Mouse (Mus musculus): ENCODE measurements around the gene Tle6. TPM values are rescaled to one million over a fixed set of nuclear protein-coding genes. Genes with fewer than 3 reads are reported as not detected.

Gene Tle6
- polyA plus RNA-seq, 1 experiment from 2014 or later: 21.0 TPM

DNA sequence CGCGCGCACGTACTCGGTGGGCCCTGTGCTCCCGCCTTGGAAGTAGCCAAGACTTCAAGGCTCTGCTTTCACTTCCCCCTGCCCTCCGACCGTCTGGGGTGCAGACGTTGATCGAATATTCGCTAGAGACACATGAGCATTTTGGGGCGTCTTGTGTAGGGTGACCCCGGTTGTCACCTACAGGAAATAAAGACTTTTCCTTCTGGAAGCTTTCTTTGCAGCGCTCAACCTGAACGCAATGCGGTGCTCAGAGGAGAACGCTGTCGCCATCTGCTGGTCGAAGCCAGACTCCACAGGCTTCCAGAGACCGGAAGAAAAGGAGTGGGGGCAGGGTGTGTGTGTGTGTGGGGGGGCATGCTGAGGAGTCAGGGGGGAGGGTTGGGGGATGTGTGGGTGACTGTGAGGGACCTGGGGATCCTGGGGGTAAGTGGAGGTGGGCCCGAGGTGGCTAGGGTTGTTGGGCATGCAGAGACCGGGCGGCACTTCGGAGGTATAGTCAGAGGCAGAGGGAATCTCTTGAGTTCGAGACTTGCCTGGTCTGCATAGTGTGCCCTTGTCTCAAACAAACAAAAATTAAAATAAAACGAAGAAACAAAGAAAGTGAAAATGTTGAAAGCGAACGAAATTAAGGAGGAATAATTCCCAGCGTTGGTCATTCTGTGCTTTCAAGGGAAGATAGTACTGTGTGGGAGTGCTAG, 4.2 kb upstream of the Tle6 start:
- peak overlapping the region; percentile 66 for H3K9ac ChIP-seq (ENCODE audit: low read depth, low read length)
- H3K4me1 ChIP-seq (ENCODE audit: control insufficient read depth, insufficient read depth, low read length): peaks cover 29% of the 10 kb centered on the region
- peak; percentile 47 for ATAC-seq

DNA sequence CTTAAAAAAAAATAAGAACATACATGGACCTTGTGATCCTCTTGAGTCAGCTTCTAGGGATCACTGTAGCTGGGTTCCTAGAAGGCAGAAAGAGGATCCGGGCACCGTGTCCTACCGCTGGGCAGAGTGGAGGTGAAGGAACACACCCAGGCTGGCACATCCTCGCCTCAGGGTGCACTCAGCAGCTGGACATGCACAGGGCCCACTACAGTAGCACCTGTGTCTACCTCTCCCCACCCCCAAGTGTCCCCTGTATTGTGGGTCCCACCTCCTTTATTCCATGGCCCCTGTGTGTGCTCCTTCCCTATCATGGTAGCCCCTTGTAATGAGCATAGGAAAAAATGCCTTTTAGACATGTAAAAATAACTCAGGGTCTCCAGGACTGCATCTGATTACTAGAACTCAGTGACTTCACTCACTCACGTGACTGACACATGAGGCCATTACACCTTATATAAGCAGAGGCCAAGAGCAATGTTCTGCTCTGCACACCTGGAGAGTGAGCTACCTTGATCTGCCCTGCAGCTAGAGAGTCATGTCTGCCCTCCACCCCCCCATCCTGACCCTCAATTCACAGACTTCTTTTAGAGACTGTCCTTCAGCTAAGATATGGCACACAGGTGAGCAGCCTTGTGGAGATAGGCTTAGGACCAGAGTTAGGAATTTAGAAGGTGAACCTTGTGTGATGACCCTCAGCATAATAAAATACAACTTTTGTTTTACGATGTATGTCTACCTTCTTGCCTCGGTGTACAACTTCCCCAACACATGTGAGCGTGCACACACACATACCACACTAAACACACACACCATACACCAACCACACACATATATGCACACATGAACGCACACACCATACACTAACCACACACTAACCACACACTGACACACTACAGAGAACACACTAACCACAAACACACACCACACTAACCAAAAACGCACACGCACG, 3.4 kb upstream of the Tle6 start:
- 70% methylated on average over 12 of the region's 12 CpGs for WGBS
- peak; percentile 0; the same call in 1 of the 2 replicates for ATAC-seq
- H3K9ac ChIP-seq (ENCODE audit: low read depth, low read length): peak overlapping the region; percentile 44
- H3K27me3 ChIP-seq (replicated peaks; ENCODE audit: control insufficient read depth, insufficient read depth, low read length): no peaks in the 10 kb centered on the region
- H3K4me1 ChIP-seq (ENCODE audit: control insufficient read depth, insufficient read depth, low read length): peaks cover 31% of the 10 kb centered on the region
- H3K36me3 ChIP-seq (ENCODE audit: control insufficient read depth, insufficient read depth, low read length): no peaks in the 10 kb centered on the region
- H3K9me3 ChIP-seq (ENCODE audit: control insufficient read depth, low read length): no peaks in the 10 kb centered on the region
- peak overlapping the region; percentile 4; the same call in 1 of the 2 replicates for H3K4me3 ChIP-seq (ENCODE audit: low read length)
- H3K4me2 ChIP-seq (ENCODE audit: low read depth, low read length): peak overlapping the region; percentile 78
- no peak overlapping the region for H3K27ac ChIP-seq (ENCODE audit: low read length)

More for the DNA sequence above, 4.2 kb upstream of the Tle6 start:
- Histone ChIP-seq H3K4me3 (ENCODE audit: low read length) (peak overlapping the region; percentile 44), H3K36me3 (ENCODE audit: control insufficient read depth, insufficient read depth, low read length) (no peaks in the 10 kb centered on the region), H3K4me2 (ENCODE audit: low read depth, low read length) (peak overlapping the region; percentile 78), H3K27me3 (replicated peaks; ENCODE audit: control insufficient read depth, insufficient read depth, low read length) (no peaks in the 10 kb centered on the region), H3K9me3 (ENCODE audit: control insufficient read depth, low read length) (no peaks in the 10 kb centered on the region), H3K27ac (ENCODE audit: low read length) (peak overlapping the region; percentile 94)
- WGBS: 18% methylated on average over 29 of the region's 29 CpGs

DNA sequence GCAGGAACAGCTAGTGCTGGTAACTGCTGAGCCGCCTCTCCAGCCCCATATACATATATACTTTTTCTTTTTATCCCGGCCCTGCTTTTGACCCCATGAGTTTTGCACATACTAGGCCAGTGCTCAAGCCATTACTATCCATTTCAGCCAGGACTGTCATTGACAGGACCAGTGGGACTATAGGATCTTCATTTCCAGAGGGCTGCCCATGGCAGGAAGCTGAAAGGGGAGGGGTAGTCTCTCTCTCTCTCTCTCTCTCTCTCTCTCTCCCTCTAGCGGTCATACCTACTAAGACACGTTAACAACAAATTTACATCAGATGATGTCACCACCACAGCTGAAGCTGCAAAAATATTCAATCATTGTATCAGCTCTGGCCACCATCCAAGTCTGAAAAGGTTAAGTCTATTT, 1.9 kb upstream of the Tle6 start:
- peaks cover 35% of the 10 kb centered on the region for H3K4me1 ChIP-seq (ENCODE audit: control insufficient read depth, insufficient read depth, low read length)
- H3K9me3 ChIP-seq (ENCODE audit: control insufficient read depth, low read length): no peaks in the 10 kb centered on the region
- H3K4me3 ChIP-seq (ENCODE audit: low read length): no peak overlapping the region
- no peaks in the 10 kb centered on the region for H3K36me3 ChIP-seq (ENCODE audit: control insufficient read depth, insufficient read depth, low read length)
- no peak overlapping the region for H3K4me2 ChIP-seq (ENCODE audit: low read depth, low read length)
- ATAC-seq: no peak
- H3K27me3 ChIP-seq (replicated peaks; ENCODE audit: control insufficient read depth, insufficient read depth, low read length): no peaks in the 10 kb centered on the region
- no peak overlapping the region for H3K9ac ChIP-seq (ENCODE audit: low read depth, low read length)
- WGBS: 19% methylated on average over 4 of the region's 4 CpGs
- H3K27ac ChIP-seq (ENCODE audit: low read length): no peak overlapping the region

DNA sequence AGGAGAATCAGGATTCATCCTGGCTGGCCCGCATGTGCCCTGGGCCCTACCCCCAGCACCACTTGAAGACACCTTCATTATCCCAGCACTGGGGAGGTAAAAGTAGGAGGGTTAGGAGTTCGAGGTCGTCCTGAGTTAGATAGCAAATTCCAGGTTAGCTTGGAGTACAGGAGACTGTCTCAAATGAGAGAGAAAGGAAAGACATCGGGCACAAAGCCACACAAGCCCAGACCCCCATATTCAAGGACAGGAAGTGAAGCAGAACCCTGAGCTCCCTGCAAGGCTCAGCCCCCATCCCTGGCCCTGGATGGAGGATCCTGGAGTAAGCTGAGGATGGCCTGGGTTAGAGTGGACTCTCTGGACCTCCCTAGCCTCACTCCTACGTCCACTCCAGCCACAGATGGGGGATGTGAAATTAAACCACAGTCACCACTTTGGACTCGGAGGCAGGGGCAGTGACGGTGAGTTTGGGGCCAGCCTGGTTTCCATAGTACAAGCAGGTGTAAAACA, 578 bp upstream of the Tle6 start:
- no peaks in the 10 kb centered on the region for H3K9me3 ChIP-seq (ENCODE audit: control insufficient read depth, low read length)
- peaks cover 44% of the 10 kb centered on the region for H3K4me1 ChIP-seq (ENCODE audit: control insufficient read depth, insufficient read depth, low read length)
- WGBS: 34% methylated on average over 7 of the region's 7 CpGs
- peak overlapping the region; percentile 27; the same call in 1 of the 2 replicates for H3K27ac ChIP-seq (ENCODE audit: low read length)
- H3K4me3 ChIP-seq (ENCODE audit: low read length): peak overlapping the region; percentile 27
- H3K4me2 ChIP-seq (ENCODE audit: low read depth, low read length): peak overlapping the region; percentile 62
- no peaks in the 10 kb centered on the region for H3K27me3 ChIP-seq (replicated peaks; ENCODE audit: control insufficient read depth, insufficient read depth, low read length)
- no peak for ATAC-seq
- H3K9ac ChIP-seq (ENCODE audit: low read depth, low read length): peak overlapping the region; percentile 52
- no peaks in the 10 kb centered on the region for H3K36me3 ChIP-seq (ENCODE audit: control insufficient read depth, insufficient read depth, low read length)

DNA sequence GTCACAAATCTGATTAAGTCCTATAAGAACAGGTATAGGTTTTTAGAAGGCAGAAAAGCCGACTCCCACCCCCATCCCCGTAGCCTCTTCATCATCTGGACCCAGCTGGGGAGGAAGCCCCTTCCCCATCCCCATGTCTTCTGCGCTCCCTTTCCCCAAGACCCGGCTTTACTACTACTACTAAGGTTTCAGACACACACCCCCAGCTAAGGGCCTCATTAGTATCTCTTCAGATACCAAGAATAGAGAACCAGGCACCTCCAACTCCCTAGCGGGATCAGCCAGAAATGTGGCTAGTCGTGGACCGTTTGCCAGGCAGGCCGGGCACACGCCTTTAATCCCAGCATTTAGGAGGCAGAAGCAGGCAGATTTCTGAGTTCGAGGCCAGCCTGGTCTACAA, 777 bp downstream of the Tle6 start:
- Histone ChIP-seq H3K27ac (ENCODE audit: low read length) (no peak overlapping the region), H3K4me2 (ENCODE audit: low read depth, low read length) (no peak overlapping the region)

DNA sequence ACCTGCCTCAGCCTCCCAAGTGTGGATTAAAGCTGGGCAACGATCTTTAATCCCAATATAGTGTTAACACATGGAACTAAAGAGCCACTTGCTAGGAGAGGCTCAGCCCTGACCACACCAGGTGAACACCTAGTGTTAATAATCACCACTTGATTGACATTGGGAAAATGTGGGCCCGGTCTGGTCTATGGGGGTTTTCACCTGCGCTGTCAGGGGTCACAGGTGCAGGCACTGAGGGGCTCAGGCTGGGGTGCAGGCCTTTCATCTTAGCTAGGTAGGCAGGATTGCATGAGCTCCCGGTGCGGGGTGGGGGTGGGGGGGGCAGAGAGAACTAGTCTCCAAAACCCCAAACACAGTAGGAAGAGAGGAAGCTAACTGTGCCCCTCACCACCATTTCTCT, 1.2 kb downstream of the Tle6 start:
- H3K36me3 ChIP-seq (ENCODE audit: control insufficient read depth, insufficient read depth, low read length): no peaks in the 10 kb centered on the region
- no peak overlapping the region for H3K9ac ChIP-seq (ENCODE audit: low read depth, low read length)
- peaks cover 52% of the 10 kb centered on the region for H3K4me1 ChIP-seq (ENCODE audit: control insufficient read depth, insufficient read depth, low read length)
- H3K27me3 ChIP-seq (replicated peaks; ENCODE audit: control insufficient read depth, insufficient read depth, low read length): no peaks in the 10 kb centered on the region
- WGBS: 67% methylated on average over 5 of the region's 5 CpGs
- no peak for ATAC-seq
- H3K27ac ChIP-seq (ENCODE audit: low read length): no peak overlapping the region
- H3K4me3 ChIP-seq (ENCODE audit: low read length): no peak overlapping the region
- H3K4me2 ChIP-seq (ENCODE audit: low read depth, low read length): no peak overlapping the region
- no peaks in the 10 kb centered on the region for H3K9me3 ChIP-seq (ENCODE audit: control insufficient read depth, low read length)

More for the DNA sequence above, 777 bp downstream of the Tle6 start:
- Histone ChIP-seq H3K27me3 (replicated peaks; ENCODE audit: control insufficient read depth, insufficient read depth, low read length) (no peaks in the 10 kb centered on the region), H3K4me1 (ENCODE audit: control insufficient read depth, insufficient read depth, low read length) (peaks cover 55% of the 10 kb centered on the region), H3K9ac (ENCODE audit: low read depth, low read length) (no peak overlapping the region), H3K4me3 (ENCODE audit: low read length) (no peak overlapping the region), H3K36me3 (ENCODE audit: control insufficient read depth, insufficient read depth, low read length) (no peaks in the 10 kb centered on the region), H3K9me3 (ENCODE audit: control insufficient read depth, low read length) (no peaks in the 10 kb centered on the region)
- WGBS: 54% methylated on average over 10 of the region's 10 CpGs
- ATAC-seq: no peak

DNA sequence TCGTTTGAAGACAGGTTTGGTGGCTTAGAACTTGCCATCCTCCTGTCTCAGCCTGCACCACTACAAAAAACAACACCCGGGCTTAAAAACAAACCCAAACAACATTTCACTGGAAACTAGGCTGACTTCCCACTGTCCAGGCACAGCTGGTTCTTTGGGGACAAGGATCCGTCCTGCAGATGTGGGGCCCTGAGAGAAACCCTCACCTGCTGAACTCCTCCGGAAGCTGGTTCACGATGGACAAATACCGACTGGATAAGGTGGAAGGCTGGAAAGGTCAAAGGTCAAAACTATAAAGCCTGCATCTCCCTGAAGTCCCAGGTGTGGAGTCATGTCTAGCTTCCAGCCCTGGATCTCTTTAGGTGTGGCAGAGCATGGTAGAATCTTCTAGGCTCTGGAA, 2.0 kb downstream of the Tle6 start:
- WGBS: 32% methylated on average over 6 of the region's 6 CpGs
- Histone ChIP-seq H3K9me3 (ENCODE audit: control insufficient read depth, low read length) (no peaks in the 10 kb centered on the region), H3K4me1 (ENCODE audit: control insufficient read depth, insufficient read depth, low read length) (peaks cover 51% of the 10 kb centered on the region), H3K27ac (ENCODE audit: low read length) (peak overlapping the region; percentile 12; the same call in 1 of the 2 replicates), H3K36me3 (ENCODE audit: control insufficient read depth, insufficient read depth, low read length) (no peaks in the 10 kb centered on the region), H3K4me2 (ENCODE audit: low read depth, low read length) (no peak overlapping the region), H3K9ac (ENCODE audit: low read depth, low read length) (no peak overlapping the region), H3K4me3 (ENCODE audit: low read length) (no peak overlapping the region), H3K27me3 (replicated peaks; ENCODE audit: control insufficient read depth, insufficient read depth, low read length) (0 out of 2 replicates have a peak, but pooled peaks cover 4% of the 10 kb centered on the region)
- ATAC-seq: no peak

DNA sequence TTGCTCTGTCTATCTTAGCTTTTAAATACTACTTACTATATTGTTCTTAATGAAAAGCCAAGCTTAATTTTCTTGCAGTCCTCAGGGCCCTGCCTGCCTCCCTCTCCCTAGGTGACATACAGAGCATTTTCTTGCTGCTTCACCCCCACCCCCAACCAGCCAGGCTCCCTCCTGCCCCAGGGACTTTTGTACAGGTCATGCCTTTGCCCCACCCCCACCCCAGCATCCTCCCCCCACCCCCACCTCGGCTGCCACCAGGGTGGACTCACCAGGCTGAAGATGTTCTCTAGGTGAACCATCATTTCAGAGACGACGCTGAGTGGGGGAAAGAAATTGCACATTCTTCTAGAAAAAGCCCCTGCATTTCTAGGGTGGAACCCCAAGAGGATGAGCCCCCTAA, 2.5 kb downstream of the Tle6 start:
- no peak overlapping the region for H3K4me2 ChIP-seq (ENCODE audit: low read depth, low read length)
- H3K9ac ChIP-seq (ENCODE audit: low read depth, low read length): no peak overlapping the region
- peaks cover 5% of the 10 kb centered on the region; the same call in 1 of the 2 replicates for H3K27me3 ChIP-seq (replicated peaks; ENCODE audit: control insufficient read depth, insufficient read depth, low read length)
- WGBS: 43% methylated on average over 3 of the region's 3 CpGs
- no peaks in the 10 kb centered on the region for H3K36me3 ChIP-seq (ENCODE audit: control insufficient read depth, insufficient read depth, low read length)
- H3K4me1 ChIP-seq (ENCODE audit: control insufficient read depth, insufficient read depth, low read length): peaks cover 54% of the 10 kb centered on the region
- H3K27ac ChIP-seq (ENCODE audit: low read length): no peak overlapping the region
- no peak for ATAC-seq
- H3K4me3 ChIP-seq (ENCODE audit: low read length): no peak overlapping the region
- no peaks in the 10 kb centered on the region for H3K9me3 ChIP-seq (ENCODE audit: control insufficient read depth, low read length)
